Mouse (Mus musculus): ENCODE measurements around the gene Sdccag8. TPM values are rescaled to one million over a fixed set of nuclear protein-coding genes. Genes with fewer than 3 reads are reported as not detected.

Gene Sdccag8
- polyA plus RNA-seq, 1 experiment: 13.3 TPM

DNA sequence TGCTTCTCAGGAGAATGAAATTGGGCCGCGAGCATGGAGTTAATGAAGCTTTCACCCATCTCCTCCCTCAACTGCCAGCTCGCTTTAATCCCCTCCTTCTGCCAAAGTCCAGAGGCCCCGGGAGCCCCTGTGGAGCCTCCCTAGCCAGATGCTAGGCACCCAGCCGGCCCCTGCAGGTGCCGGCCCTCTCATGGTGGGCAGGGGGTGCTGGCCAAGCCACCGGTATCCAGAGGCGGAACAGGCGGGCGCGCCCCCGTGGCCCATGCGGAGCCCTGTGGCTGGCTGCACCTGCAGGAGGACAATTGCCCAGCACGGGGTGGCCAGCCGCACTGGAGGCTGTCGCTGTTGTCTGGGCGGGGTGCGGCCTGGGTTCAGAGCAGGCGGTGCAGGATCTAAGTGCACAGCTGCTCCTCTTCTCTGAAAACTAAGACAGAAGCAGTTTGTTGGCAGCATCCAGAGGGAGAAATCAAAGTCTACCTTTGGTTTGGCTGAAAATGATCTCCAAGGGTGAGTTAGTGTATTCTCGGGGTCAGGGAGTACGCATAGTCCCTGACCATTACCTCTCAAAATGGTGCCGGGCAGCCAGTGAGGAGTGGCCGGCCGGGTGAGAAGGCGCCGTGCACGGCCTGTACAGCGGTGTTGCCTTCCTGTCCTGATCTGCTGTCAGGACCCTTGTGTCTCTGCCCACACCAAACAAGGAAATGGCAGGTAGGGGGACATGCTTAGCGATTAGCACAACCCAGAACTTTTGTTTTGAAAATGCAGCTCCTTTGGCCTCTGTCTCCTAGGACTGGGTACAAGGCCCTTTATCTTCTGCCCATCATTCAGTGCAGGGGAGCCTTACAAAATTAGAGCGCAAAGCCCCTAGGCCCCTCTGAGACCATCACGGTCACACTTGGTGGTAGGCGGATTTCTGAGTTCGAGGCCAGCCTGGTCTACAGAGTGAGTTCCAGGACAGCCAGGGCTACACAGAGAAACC, 183.5 kb downstream of the Sdccag8 start:
- no peak for DNase-seq (ENCODE audit: low read depth, low spot score)
- 55% methylated on average over 33 of the region's 33 CpGs for WGBS

DNA sequence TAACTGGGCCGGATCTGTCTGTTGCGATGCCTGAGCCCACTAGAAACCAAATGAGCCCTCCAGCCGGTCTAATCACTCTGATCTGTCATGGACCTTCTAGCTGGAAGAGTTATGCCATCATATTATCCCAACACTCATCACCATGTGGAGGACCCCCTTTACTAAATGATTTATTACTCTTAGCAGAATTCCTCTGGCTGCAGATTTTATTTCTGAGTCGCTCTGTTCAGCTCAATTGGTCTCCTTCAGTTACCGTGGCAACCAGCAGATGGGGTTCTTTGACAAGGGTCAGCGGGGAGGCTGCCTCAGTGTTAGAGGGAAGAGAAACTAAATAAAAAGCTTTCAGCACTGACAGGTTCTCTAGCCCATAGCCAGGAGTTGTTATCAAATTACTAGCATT, 184.6 kb downstream of the Sdccag8 start:
- DNase-seq (ENCODE audit: low read depth, low spot score): no peak
- WGBS: 87% methylated on average over 6 of the region's 6 CpGs

- DNase-seq (ENCODE audit: low read depth, low spot score): no peak
- 80% methylated on average over 6 of the region's 6 CpGs for WGBS
These were observed 188.5 kb downstream of the Sdccag8 start for GRCm38 (mm10) chr1:177002951-177003350.

GRCm38 (mm10) chr1:177004041-177004741, 189.7 kb downstream of the Sdccag8 start:
- WGBS: 83% methylated on average over 4 of the region's 4 CpGs
- DNase-seq (ENCODE audit: low read depth, low spot score): no peak

DNA sequence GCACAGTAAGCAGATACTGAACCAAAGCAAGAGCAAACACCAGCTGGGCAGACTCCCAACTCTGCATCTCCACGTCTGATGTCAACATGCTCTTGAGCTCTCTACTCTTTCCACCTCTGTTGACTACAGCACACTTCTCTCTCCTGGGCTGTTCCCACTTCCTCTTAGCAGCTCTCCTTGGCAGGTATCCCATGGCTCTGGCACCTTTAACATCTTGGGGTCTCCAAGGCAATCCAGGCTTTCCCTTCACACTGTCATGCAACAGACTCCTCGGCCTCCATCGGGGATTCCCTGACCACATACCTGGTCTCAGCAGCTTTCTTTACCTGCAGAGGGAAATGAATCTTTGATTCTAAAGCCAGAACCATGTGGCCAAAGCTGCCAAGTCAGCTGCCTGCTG, 192.9 kb downstream of the Sdccag8 start:
- 80% methylated on average over 3 of the region's 3 CpGs for WGBS
- no peak for DNase-seq (ENCODE audit: low read depth, low spot score)

DNA sequence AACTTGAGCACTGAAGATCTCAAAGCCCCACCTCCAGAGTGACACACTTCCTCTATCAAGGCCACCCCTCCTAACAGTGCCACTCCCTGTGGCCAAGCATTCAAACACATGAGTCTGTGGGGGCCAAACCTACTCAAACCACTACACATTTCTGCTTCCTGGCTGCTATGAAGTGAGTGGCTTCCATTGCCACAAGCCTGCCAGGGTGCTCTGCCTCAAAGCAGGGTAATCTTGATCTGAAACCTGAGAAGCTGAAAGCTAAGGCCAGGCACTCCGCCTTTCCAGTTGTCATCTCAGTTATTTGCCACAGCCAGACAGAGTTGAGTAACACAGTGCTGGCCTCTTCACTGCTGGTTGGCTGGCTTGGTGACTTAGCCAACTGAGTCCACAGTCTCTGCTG, 194.3 kb downstream of the Sdccag8 start:
- DNase-seq (ENCODE audit: low read depth, low spot score): no peak
- 79% methylated on average over 1 of the region's 1 CpGs for WGBS

- DNase-seq (ENCODE audit: low read depth, low spot score): no peak
- WGBS: 72% methylated on average over 3 of the region's 3 CpGs
These were observed 195.6 kb downstream of the Sdccag8 start for GRCm38 (mm10) chr1:177010041-177010440.

- 93% methylated on average over 6 of the region's 6 CpGs for WGBS
- no peak for DNase-seq (ENCODE audit: low read depth, low spot score)
These were observed 196.3 kb downstream of the Sdccag8 start for GRCm38 (mm10) chr1:177010607-177011302.

DNA sequence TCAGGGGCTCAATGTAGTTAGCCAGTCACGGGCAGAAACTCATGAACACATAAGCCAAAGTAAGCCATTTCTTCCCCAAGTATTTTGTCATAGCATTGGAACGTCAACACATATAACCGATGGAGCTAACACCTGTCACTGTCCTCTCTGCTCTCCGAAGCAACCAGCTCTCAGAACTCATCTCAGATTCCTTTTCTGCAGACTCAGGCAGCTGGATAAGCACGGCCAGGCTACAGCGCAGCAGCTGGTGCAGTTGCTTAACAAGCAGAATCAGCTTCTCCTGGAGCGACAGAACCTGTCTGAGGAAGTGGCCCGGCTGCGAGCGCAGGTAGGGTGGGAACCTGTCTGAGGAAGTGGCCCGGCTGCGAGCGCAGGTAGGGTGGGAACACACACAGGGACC, 197.2 kb downstream of the Sdccag8 start:
- WGBS: 84% methylated on average over 13 of the region's 13 CpGs
- no peak for DNase-seq (ENCODE audit: low read depth, low spot score)

DNA sequence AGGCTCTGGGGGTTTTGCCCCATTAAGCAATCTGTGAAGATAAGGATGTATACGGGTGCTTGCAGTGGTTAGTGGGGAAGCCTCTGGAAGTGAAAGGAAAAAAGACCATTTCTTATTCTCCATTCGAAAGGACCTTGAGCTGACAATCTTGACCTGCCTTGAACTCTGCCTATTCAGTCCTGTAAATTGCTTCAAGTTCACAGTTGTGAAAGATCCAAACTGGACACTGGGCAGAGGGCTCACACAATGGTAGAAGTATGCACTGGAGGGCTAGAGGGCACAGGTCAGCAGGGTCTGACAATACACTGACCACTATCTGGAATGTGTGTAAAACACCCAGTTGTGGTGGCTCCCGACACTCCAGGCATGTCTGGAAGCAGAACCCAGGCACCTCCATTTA, 198.3 kb downstream of the Sdccag8 start:
- DNase-seq (ENCODE audit: low read depth, low spot score): no peak
- 79% methylated on average over 3 of the region's 3 CpGs for WGBS

- WGBS: 44% methylated on average over 1 of the region's 1 CpGs
- DNase-seq (ENCODE audit: low read depth, low spot score): no peak
These were observed 198.9 kb downstream of the Sdccag8 start for GRCm38 (mm10) chr1:177013313-177013712.

DNA sequence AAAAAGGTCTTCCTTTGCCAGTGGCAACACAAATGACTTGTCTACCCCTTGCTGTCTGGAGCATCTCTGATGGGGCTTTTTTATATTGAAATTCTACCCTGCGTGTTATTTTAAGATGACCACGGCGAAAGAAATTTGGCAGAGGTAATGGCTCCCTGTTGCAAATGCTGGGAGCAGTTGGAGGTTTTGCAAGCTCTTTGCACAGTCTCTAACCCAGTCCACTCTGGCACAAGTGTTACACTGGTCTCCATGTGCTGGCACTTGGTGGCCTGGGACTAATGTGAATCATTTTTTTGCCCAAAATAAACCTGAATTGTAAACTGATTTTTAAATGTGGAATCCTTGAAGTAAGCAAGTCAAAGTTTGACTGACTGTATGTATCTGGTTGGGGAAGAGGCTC, 199.3 kb downstream of the Sdccag8 start:
- WGBS: 71% methylated on average over 3 of the region's 3 CpGs
- no peak for DNase-seq (ENCODE audit: low read depth, low spot score)

DNA sequence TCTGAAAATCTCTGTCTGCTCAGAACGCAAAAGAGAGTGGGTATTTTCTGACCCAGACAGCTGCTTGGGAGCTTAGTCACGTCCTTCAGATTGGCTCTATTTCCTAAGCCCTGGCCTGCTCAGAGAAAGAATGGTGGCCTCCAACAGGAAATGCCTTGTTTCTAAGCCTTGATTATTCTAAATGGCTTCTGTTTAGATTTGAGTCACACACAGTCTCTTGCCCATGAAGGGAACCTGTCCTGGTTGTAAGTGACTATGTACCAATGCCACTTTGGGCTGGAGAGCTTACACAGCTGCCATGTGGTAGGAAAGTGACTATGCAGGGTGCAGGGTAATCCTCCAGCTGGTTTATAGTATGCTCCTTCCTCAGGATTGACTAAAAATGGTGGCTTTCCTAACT, 199.9 kb downstream of the Sdccag8 start:
- 65% methylated on average over 2 of the region's 2 CpGs for WGBS

GRCm38 (mm10) chr1:177014921-177015439, 200.5 kb downstream of the Sdccag8 start:
- no peak for DNase-seq (ENCODE audit: low read depth, low spot score)
- WGBS: 75% methylated on average over 6 of the region's 6 CpGs

More for the DNA sequence above, 199.9 kb downstream of the Sdccag8 start:
- DNase-seq (ENCODE audit: low read depth, low spot score): no peak

DNA sequence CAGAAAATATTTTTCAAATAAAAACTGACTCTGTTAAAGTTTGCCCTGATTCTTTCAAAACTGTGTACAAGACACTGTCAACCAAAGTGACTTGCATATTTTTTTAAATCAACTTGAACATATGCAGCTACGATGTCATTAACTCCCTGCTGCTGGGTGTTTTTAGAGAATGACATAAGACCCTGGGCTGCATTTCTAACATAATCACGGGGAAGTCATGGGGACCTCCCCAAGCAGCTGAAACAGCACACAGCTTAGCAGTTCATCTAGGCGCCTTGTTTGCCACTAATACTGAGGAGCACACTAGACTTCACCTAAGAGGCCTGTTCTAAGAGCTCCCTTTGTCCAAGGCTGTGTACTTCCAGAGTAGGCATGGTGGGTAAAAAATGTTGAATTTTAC, 201.5 kb downstream of the Sdccag8 start:
- WGBS: 76% methylated on average over 3 of the region's 3 CpGs
- DNase-seq (ENCODE audit: low read depth, low spot score): no peak

DNA sequence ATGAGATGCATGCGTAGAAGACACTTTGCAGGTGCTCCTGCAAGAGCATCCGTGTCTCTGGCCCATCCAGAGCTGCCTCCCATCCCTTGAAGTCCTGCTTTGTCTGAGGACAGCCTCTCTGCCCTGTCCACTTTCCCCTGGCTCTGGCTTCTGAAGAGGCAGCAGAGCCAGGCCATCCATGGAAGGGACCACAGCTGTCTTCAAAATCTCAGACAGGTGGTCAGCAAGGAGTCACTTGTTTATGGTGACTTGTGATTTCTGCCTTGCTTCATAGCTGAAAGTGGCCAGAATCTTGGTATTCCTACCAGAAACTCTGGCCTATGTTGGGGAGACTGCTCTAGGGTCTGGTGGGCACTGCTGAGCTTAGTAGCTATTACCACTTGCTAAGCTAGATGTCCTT, 202.3 kb downstream of the Sdccag8 start:
- 86% methylated on average over 2 of the region's 2 CpGs for WGBS
- DNase-seq (ENCODE audit: low read depth, low spot score): no peak

GRCm38 (mm10) chr1:177018750-177019149, 204.3 kb downstream of the Sdccag8 start:
- DNase-seq (ENCODE audit: low read depth, low spot score): no peak
- 91% methylated on average over 1 of the region's 1 CpGs for WGBS

GRCm38 (mm10) chr1:177019668-177020067, 205.2 kb downstream of the Sdccag8 start:
- DNase-seq (ENCODE audit: low read depth, low spot score): no peak
- 95% methylated on average over 5 of the region's 5 CpGs for WGBS

DNA sequence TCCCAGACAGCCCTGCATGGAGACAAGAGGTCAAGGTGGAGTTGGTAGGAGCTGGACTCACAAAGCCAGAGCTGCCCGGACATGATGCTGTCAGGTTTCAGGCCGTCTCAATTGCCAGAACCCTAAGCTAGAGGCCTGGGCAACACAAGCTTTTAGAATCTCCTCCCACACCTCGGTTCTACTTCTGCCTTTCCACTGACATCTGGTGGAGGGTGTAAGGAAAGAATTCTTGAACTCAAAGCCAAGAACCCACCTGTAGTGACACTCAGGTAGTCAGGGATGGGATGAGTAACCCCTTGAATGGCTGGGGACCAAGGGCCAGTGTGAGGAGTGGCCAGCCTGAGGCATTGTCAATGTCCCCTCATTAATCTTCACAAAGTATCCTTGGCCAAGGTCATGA, 208.3 kb downstream of the Sdccag8 start:
- no peak for DNase-seq (ENCODE audit: low read depth, low spot score)

GRCm38 (mm10) chr1:177027706-177028105, 213.2 kb downstream of the Sdccag8 start:
- 84% methylated on average over 3 of the region's 3 CpGs for WGBS
- DNase-seq (ENCODE audit: low read depth, low spot score): no peak

More for the DNA sequence above, 208.3 kb downstream of the Sdccag8 start:
- 62% methylated on average over 3 of the region's 3 CpGs for WGBS

Measured in large intestine, adult 2 months (tissue).